Mouse (Mus musculus) stomach, postnatal 0 days (tissue): ENCODE measurements around the gene Zfp646.
"Not testable (repeated sequence)": the region's sequence is repeated elsewhere in the genome, so short reads cannot be mapped to it uniquely, and the experiment has no call there.

ENCODE experiments used
- CTCF ChIP-seq: IDR thresholded peaks from 2 replicates; pipeline ENCODE4 v1.5.1; 2016; ENCODE audit warnings: antibody characterized with exemption, low read depth, mild to moderate bottlenecking, moderate library complexity
- EP300 ChIP-seq: optimal IDR thresholded peaks from 2 replicates; pipeline ENCODE3; 2016; ENCODE audit warnings: antibody characterized with exemption

DNA sequence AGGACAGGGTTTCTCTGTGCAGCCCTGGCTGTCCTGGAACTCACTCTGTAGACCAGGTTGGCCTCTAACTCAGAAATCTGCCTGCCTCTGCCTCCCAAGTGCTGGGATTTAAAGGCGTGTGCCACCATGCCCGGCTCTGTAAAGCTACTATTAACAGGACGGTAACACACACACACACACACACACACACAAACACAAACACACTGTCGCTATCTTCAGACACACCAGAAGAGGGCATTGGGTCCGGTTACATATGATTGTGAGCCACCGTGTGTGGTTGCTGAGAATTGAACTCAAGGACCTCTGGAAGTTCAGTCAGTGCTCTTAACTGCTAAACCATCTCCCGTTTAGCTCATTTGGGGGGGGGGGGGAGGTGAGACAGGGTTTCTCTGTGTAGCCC, 19.9 kb downstream of the Zfp646 start:
- not testable (repeated sequence) for TF ChIP-seq CTCF, EP300
